Comparison of ENCODE assay signal across 37 mouse cellular contexts in the genomic region with DNA sequence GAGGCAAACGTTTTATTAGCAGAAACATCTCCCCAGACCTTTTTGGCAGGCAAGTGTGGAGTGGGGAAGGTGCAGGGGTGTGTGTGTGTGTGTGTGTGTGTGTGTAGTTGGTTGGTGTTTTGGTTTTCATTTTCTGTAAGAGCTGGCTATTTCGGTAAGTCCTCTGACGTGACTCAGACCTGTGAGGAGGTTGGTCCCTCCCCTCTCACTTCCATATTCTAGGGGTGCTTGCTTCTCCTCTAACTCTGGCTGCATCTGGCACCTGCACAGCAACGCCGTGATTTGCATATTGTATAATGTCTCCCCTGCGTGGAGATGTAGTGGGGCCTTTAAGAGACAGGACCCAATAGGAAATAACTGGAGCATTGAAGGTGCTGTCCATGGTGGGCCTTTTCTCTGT. TPM values are rescaled to one million over a fixed set of nuclear protein-coding genes. Genes with fewer than 3 reads are reported as not detected.
DNase-seq lines count a peak whose midpoint lies in the region; ATAC-seq lines count a peak whose summit lies in the region.
"Had no signal": no experiment of that assay in that cellular context is flagged by ENCODE, and none has a peak within 500 bp of the region (broad histone marks: within the 10 kb centered on the region; RNA-seq: fewer than 3 reads in every experiment).

No protein-coding gene starts in this region.

- no peak overlapping the region for H3K27ac ChIP-seq in heart, embryonic 12.5 days (ENCODE audit: poor library complexity, severe bottlenecking)
- H3K27ac ChIP-seq: gastrocnemius, adult 2 months; heart, adult 2 months; heart, embryonic 13.5 days; hindbrain, embryonic 14.5 days; kidney, embryonic 15.5 days; left cerebral cortex, adult 2 months; limb, embryonic 13.5 days; liver, embryonic 12.5 days; midbrain, embryonic 13.5 days; neural tube, embryonic 13.5 days; stomach, embryonic 15.5 days had no signal

- H3K9ac ChIP-seq in heart, embryonic 12.5 days, result no peak overlapping the region
- H3K9ac ChIP-seq: heart, embryonic 13.5 days; hindbrain, embryonic 14.5 days; kidney, embryonic 15.5 days; limb, embryonic 13.5 days; liver, embryonic 12.5 days; liver, postnatal 0 days; midbrain, embryonic 13.5 days; neural tube, embryonic 13.5 days; stomach, embryonic 15.5 days had no signal

- no peaks in the 10 kb centered on the region for H3K4me1 ChIP-seq in heart, embryonic 12.5 days (replicated peaks)
- H3K4me1 ChIP-seq: heart, embryonic 13.5 days; liver, embryonic 12.5 days; midbrain, embryonic 13.5 days; neural tube, embryonic 13.5 days; stomach, embryonic 15.5 days had no signal

- H3K9me3 ChIP-seq in heart, embryonic 12.5 days (replicated peaks), result no peaks in the 10 kb centered on the region
- H3K9me3 ChIP-seq: heart, embryonic 13.5 days; liver, embryonic 12.5 days; stomach, embryonic 15.5 days had no signal

- no peak overlapping the region for H3K4me3 ChIP-seq in heart, embryonic 12.5 days
- H3K4me3 ChIP-seq: gastrocnemius, adult 2 months; heart, adult 2 months; heart, embryonic 13.5 days; kidney, embryonic 15.5 days; left cerebral cortex, adult 2 months; limb, embryonic 13.5 days; liver, embryonic 12.5 days; midbrain, embryonic 13.5 days; neural tube, embryonic 13.5 days; stomach, embryonic 15.5 days had no signal

- 52% methylated on average over 6 of the region's 6 CpGs for WGBS in heart, embryonic 12.5 days

- H3K4me2 ChIP-seq in heart, embryonic 12.5 days, result no peak overlapping the region
- H3K4me2 ChIP-seq: heart, embryonic 13.5 days; hindbrain, embryonic 14.5 days; kidney, embryonic 15.5 days; limb, embryonic 13.5 days; liver, embryonic 12.5 days; midbrain, embryonic 13.5 days; neural tube, embryonic 13.5 days; stomach, embryonic 15.5 days had no signal

- no peaks in the 10 kb centered on the region for H3K36me3 ChIP-seq in heart, embryonic 12.5 days
- H3K36me3 ChIP-seq: heart, embryonic 13.5 days; kidney, embryonic 15.5 days; limb, embryonic 13.5 days; liver, embryonic 12.5 days; midbrain, embryonic 13.5 days; neural tube, embryonic 13.5 days; stomach, embryonic 15.5 days had no signal

- DNase-seq in layer of hippocampus, adult 9-11 months, result peak; percentile 9
- no peak for DNase-seq in layer of hippocampus, postnatal 14 days (ENCODE audit: low spot score in 2 of 2)
- peak; percentile 91 for DNase-seq in A20 (ENCODE audit: low read depth, low spot score)
- peak; percentile 32 to 42 for DNase-seq in B cell, adult 2 months
- no peak for DNase-seq in left cerebral cortex, adult 11 months (ENCODE audit: low spot score)
- DNase-seq: adrenal gland, postnatal 10 days; cerebellum, adult 18-20 months; gastrocnemius, adult 2 months; gastrocnemius, postnatal 36 days; heart, adult 2 months; heart, postnatal 10 days; kidney, adult 11 months; liver, postnatal 0 days; lung, postnatal 4 days; right cerebral cortex, postnatal 25 days; thymus, postnatal 14 days had no signal

- no peaks in the 10 kb centered on the region for H3K27me3 ChIP-seq in heart, embryonic 12.5 days (replicated peaks)
- H3K27me3 ChIP-seq: heart, embryonic 13.5 days; kidney, embryonic 15.5 days; limb, embryonic 13.5 days; liver, embryonic 12.5 days; midbrain, embryonic 13.5 days; neural tube, embryonic 13.5 days; Patski; stomach, embryonic 15.5 days had no signal

- ATAC-seq in neutrophil, adult 5-6 weeks (ENCODE audit: extremely low read depth, insufficient number of reproducible peaks, low FRiP score, poor library complexity, severe bottlenecking), result 0 out of 2 replicates have a peak, but pooled peaks have one; percentile 20
- no peak for ATAC-seq in heart, embryonic 12.5 days (ENCODE audit: insufficient number of reproducible peaks, low FRiP score)
- ATAC-seq: forebrain, embryonic 14.5 days; inflammation-experienced regulatory T-cells, adult 6 months; liver, embryonic 12.5 days; liver, postnatal 0 days; midbrain, embryonic 13.5 days; Patski had no signal

RNA-seq across cellular contexts. Expression of a gene that starts 31.1 kb away (rescaled TPM):
- 1 to 10 TPM; 4.8 to 7.9 TPM for total RNA-seq in layer of hippocampus, postnatal 14 days (2021)
- total RNA-seq in neutrophil, adult 5-6 weeks (2017), result not detected in 2 replicates
- polyA plus RNA-seq in heart, embryonic 12.5 days (2016; fragmentation: Nextera tagmentation; extraction: Ambion mirVana), result 0.75 TPM in 1 of 2 replicates, not detected in the other
- total RNA-seq: common myeloid progenitor, adult 5-6 weeks; hematopoietic stem cell, adult 5-6 weeks; megakaryocyte-erythroid progenitor cell, adult 5-6 weeks; MEL had no signal
- polyA plus RNA-seq: inflammation-experienced regulatory T-cells, adult 6 months; liver, embryonic 12.5 days; liver, postnatal 0 days had no signal

RNA-seq across cellular contexts. Expression of a gene that starts 37.7 kb away (rescaled TPM):
- 1 to 10 TPM; 2.1 to 2.2 TPM for total RNA-seq in layer of hippocampus, postnatal 14 days (2021)
- total RNA-seq in neutrophil, adult 5-6 weeks (2017), result not detected in 2 replicates
- polyA plus RNA-seq in heart, embryonic 12.5 days (2016; fragmentation: Nextera tagmentation; extraction: Ambion mirVana), result 0.20 TPM in 1 of 2 replicates, not detected in the other
- total RNA-seq: adrenal gland, postnatal 10 days; common myeloid progenitor, adult 5-6 weeks; gastrocnemius, adult 2 months; gastrocnemius, postnatal 36 days; heart, adult 2 months; heart, postnatal 10 days; hematopoietic stem cell, adult 5-6 weeks; megakaryocyte-erythroid progenitor cell, adult 5-6 weeks; MEL had no signal
- polyA plus RNA-seq: heart, adult 2 months; heart, embryonic 13.5 days; inflammation-experienced regulatory T-cells, adult 6 months; kidney, embryonic 15.5 days; large intestine, adult 2 months; liver, embryonic 12.5 days; liver, postnatal 0 days; lung, embryonic 16.5 days; Patski; stomach, embryonic 15.5 days; urinary bladder, adult 2 months had no signal

Comparison
In these comparisons a context has a peak if more than half of its experiments do, and no peak if none do; other contexts are left out.
1. DNase-seq: peak in layer of hippocampus, adult 9-11 months (single experiment), A20 (single experiment) and B cell, adult 2 months (2 of 2); none in layer of hippocampus, postnatal 14 days (0 of 2) and left cerebral cortex, adult 11 months (single experiment).